Comparison of ENCODE assay signal across 17 mouse cellular contexts in genomic region chr6:119225226-119225625, GRCm38 (mm10). TPM values are rescaled to one million over a fixed set of nuclear protein-coding genes. Genes with fewer than 3 reads are reported as not detected.
A peak's percentile ranks its signal among the peaks of the same experiment; 100 is the strongest.
DNase-seq lines count a peak whose midpoint lies in the region; ATAC-seq and TF ChIP-seq lines count a peak whose summit lies in the region.
"Had no signal": no experiment of that assay in that cellular context is flagged by ENCODE, and none has a peak within 500 bp of the region (broad histone marks: within the 10 kb centered on the region; RNA-seq: fewer than 3 reads in every experiment).

No protein-coding gene starts in this region.

- H3K27me3 ChIP-seq in hindbrain, embryonic 13.5 days, result no peaks in the 10 kb centered on the region
- H3K27me3 ChIP-seq in hindbrain, embryonic 11.5 days (ENCODE audit: control insufficient read depth, insufficient read depth, low read length), result no peaks in the 10 kb centered on the region
- no peaks in the 10 kb centered on the region for H3K27me3 ChIP-seq in forebrain, embryonic 15.5 days
- H3K27me3 ChIP-seq in hindbrain, postnatal 0 days (ENCODE audit: insufficient read depth, low read length), result no peaks in the 10 kb centered on the region

- 0 out of 2 replicates have a peak, but pooled peaks have one; percentile 34 for ATAC-seq in hindbrain, embryonic 13.5 days (ENCODE audit: low FRiP score)
- no peak for ATAC-seq in hindbrain, embryonic 11.5 days (ENCODE audit: low FRiP score)
- peak; percentile 23; the same call in 1 of the 2 replicates for ATAC-seq in forebrain, embryonic 15.5 days (replicated peaks)
- peak; percentile 50 for ATAC-seq in hindbrain, postnatal 0 days
- ATAC-seq: intestine, embryonic 16.5 days had no signal

- H3K9me3 ChIP-seq in hindbrain, embryonic 13.5 days, result no peaks in the 10 kb centered on the region
- no peaks in the 10 kb centered on the region for H3K9me3 ChIP-seq in hindbrain, embryonic 11.5 days (ENCODE audit: control insufficient read depth, low read length)
- H3K9me3 ChIP-seq in forebrain, embryonic 15.5 days, result no peaks in the 10 kb centered on the region
- no peaks in the 10 kb centered on the region for H3K9me3 ChIP-seq in hindbrain, postnatal 0 days (ENCODE audit: low read length)
- H3K9me3 ChIP-seq: heart, embryonic 13.5 days had no signal

- no peak overlapping the region for H3K4me2 ChIP-seq in hindbrain, embryonic 13.5 days
- no peak overlapping the region for H3K4me2 ChIP-seq in hindbrain, embryonic 11.5 days (replicated peaks; ENCODE audit: low read depth, low read length)
- H3K4me2 ChIP-seq in forebrain, embryonic 15.5 days (replicated peaks), result no peak overlapping the region
- no peak overlapping the region for H3K4me2 ChIP-seq in hindbrain, postnatal 0 days (ENCODE audit: low read depth, low read length)
- H3K4me2 ChIP-seq: heart, embryonic 13.5 days had no signal

- TF ChIP-seq CTCF in hindbrain, postnatal 0 days (IDR thresholded peaks at IDR 0.05; ENCODE audit: low read depth), result no peak

- peaks cover 18% of the 10 kb centered on the region for H3K4me1 ChIP-seq in hindbrain, embryonic 13.5 days (replicated peaks)
- 0 out of 2 replicates have a peak, but pooled peaks cover 3% of the 10 kb centered on the region for H3K4me1 ChIP-seq in hindbrain, embryonic 11.5 days (replicated peaks; ENCODE audit: control insufficient read depth, insufficient read depth, low read length)
- peaks cover 22% of the 10 kb centered on the region for H3K4me1 ChIP-seq in forebrain, embryonic 15.5 days
- peaks cover 16% of the 10 kb centered on the region for H3K4me1 ChIP-seq in hindbrain, postnatal 0 days (ENCODE audit: insufficient read depth, low read length)

- WGBS in hindbrain, embryonic 13.5 days, result 86% methylated on average over 12 of the region's 12 CpGs
- WGBS in hindbrain, embryonic 11.5 days, result 86% methylated on average over 12 of the region's 12 CpGs
- WGBS in forebrain, embryonic 15.5 days, result 78% methylated on average over 12 of the region's 12 CpGs
- 52% methylated on average over 12 of the region's 12 CpGs for WGBS in hindbrain, postnatal 0 days

- peak overlapping the region; percentile 61 for H3K27ac ChIP-seq in hindbrain, embryonic 13.5 days
- H3K27ac ChIP-seq in hindbrain, embryonic 11.5 days (ENCODE audit: low read depth, low read length), result no peak overlapping the region
- peak overlapping the region; percentile 20; the same call in 1 of the 2 replicates for H3K27ac ChIP-seq in forebrain, embryonic 15.5 days (replicated peaks)
- peak overlapping the region; percentile 32; the same call in 1 of the 2 replicates for H3K27ac ChIP-seq in hindbrain, postnatal 0 days
- H3K27ac ChIP-seq: heart, embryonic 13.5 days had no signal

- peaks cover 12% of the 10 kb centered on the region for H3K36me3 ChIP-seq in hindbrain, embryonic 13.5 days
- 0 out of 2 replicates have a peak, but pooled peaks cover 2% of the 10 kb centered on the region for H3K36me3 ChIP-seq in hindbrain, embryonic 11.5 days (ENCODE audit: control insufficient read depth, insufficient read depth, low read length)
- H3K36me3 ChIP-seq in forebrain, embryonic 15.5 days, result no peaks in the 10 kb centered on the region
- no peaks in the 10 kb centered on the region for H3K36me3 ChIP-seq in hindbrain, postnatal 0 days (ENCODE audit: insufficient read depth, low read length)

- H3K9ac ChIP-seq in hindbrain, embryonic 13.5 days, result no peak overlapping the region
- H3K9ac ChIP-seq in hindbrain, embryonic 11.5 days (ENCODE audit: low read depth, low read length), result no peak overlapping the region
- no peak overlapping the region for H3K9ac ChIP-seq in forebrain, embryonic 15.5 days (replicated peaks)
- no peak overlapping the region for H3K9ac ChIP-seq in hindbrain, postnatal 0 days (replicated peaks; ENCODE audit: low read length)
- H3K9ac ChIP-seq: heart, embryonic 13.5 days had no signal

- peak; percentile 61 to 73 for DNase-seq in cerebellum, postnatal 14 days
- no peak for DNase-seq in cerebellum, adult 8-10 months
- DNase-seq in hindbrain, embryonic 11.5 days (ENCODE audit: low spot score), result no peak
- no peak for DNase-seq in hindbrain, postnatal 0 days (ENCODE audit: low spot score)
- DNase-seq in spleen, adult 12 weeks (ENCODE audit: low spot score), result no peak
- DNase-seq in adrenal gland, adult 2 months, result no peak
- DNase-seq: adrenal gland, postnatal 10 days; heart, postnatal 36 days; liver; lung, adult 18-20 months; thymus, postnatal 14 days had no signal

- no peak overlapping the region for H3K4me3 ChIP-seq in hindbrain, embryonic 13.5 days
- no peak overlapping the region for H3K4me3 ChIP-seq in hindbrain, embryonic 11.5 days (ENCODE audit: low read depth, low read length)
- no peak overlapping the region for H3K4me3 ChIP-seq in forebrain, embryonic 15.5 days
- H3K4me3 ChIP-seq in hindbrain, postnatal 0 days (ENCODE audit: low read length), result no peak overlapping the region
- H3K4me3 ChIP-seq: erythroblast, embryonic 14.5 days; heart, embryonic 13.5 days had no signal

RNA-seq across cellular contexts. Expression of gene Cacna2d4, which starts 11.1 kb away (rescaled TPM):
- 0.60 and 0.61 TPM in 2 replicates for polyA plus RNA-seq in hindbrain, embryonic 13.5 days (2015; fragmentation: Nextera tagmentation; extraction: Ambion mirVana)
- polyA plus RNA-seq in hindbrain, embryonic 11.5 days (2014; fragmentation: Nextera tagmentation; extraction: Ambion mirVana), result 0.05 TPM in 1 of 2 replicates, not detected in the other
- polyA plus RNA-seq in forebrain, embryonic 15.5 days (2015; fragmentation: Nextera tagmentation; extraction: Ambion mirVana), result 0.11 and 0.37 TPM in 2 replicates
- total RNA-seq in hindbrain, postnatal 0 days (2014; rRNA removed), result 0.29 and 2.6 TPM in 2 replicates
- 1.0 and 1.2 TPM in 2 replicates for polyA plus RNA-seq in hindbrain, postnatal 0 days (2015; fragmentation: Nextera tagmentation; extraction: Ambion mirVana)
- not detected for total RNA-seq in adrenal gland, adult 2 months (2021)
- polyA plus RNA-seq in adrenal gland, adult 2 months (2012; rRNA removed), result 0.06 and 0.39 TPM in 2 replicates
- total RNA-seq: heart, postnatal 36 days had no signal
- polyA plus RNA-seq: erythroblast, embryonic 14.5 days; heart, embryonic 13.5 days; kidney, embryonic 16.5 days had no signal

RNA-seq across cellular contexts. Expression of gene Cacna1c, which starts 29.0 kb away (rescaled TPM):
- polyA plus RNA-seq in hindbrain, embryonic 13.5 days (2015; fragmentation: Nextera tagmentation; extraction: Ambion mirVana), result 5.9 and 6.9 TPM in 2 replicates
- polyA plus RNA-seq in hindbrain, embryonic 11.5 days (2014; fragmentation: Nextera tagmentation; extraction: Ambion mirVana), result 3.6 and 4.0 TPM in 2 replicates
- polyA plus RNA-seq in forebrain, embryonic 15.5 days (2015; fragmentation: Nextera tagmentation; extraction: Ambion mirVana), result 6.4 and 7.2 TPM in 2 replicates
- total RNA-seq in hindbrain, postnatal 0 days (2014; rRNA removed), result 33.0 and 39.4 TPM in 2 replicates
- polyA plus RNA-seq in hindbrain, postnatal 0 days (2015; fragmentation: Nextera tagmentation; extraction: Ambion mirVana), result 3.7 and 5.1 TPM in 2 replicates
- 10 to 100 TPM; 93.5 to 97.5 TPM for total RNA-seq in adrenal gland, adult 2 months (2021)
- 23.3 and 36.7 TPM in 2 replicates for polyA plus RNA-seq in adrenal gland, adult 2 months (2012; rRNA removed)

RNA-seq across cellular contexts. Expression of gene Dcp1b, which starts 50.2 kb away (rescaled TPM):
- 13.8 TPM in 2 replicates for polyA plus RNA-seq in hindbrain, embryonic 13.5 days (2015; fragmentation: Nextera tagmentation; extraction: Ambion mirVana)
- polyA plus RNA-seq in hindbrain, embryonic 11.5 days (2014; fragmentation: Nextera tagmentation; extraction: Ambion mirVana), result 10.8 and 10.9 TPM in 2 replicates
- polyA plus RNA-seq in forebrain, embryonic 15.5 days (2015; fragmentation: Nextera tagmentation; extraction: Ambion mirVana), result 13.1 and 13.3 TPM in 2 replicates
- 14.2 and 15.7 TPM in 2 replicates for total RNA-seq in hindbrain, postnatal 0 days (2014; rRNA removed)
- 9.4 and 10.9 TPM in 2 replicates for polyA plus RNA-seq in hindbrain, postnatal 0 days (2015; fragmentation: Nextera tagmentation; extraction: Ambion mirVana)
- 10 to 100 TPM in 1 of 2 experiments, 1 to 10 TPM in 1; 9.7 to 13.8 TPM for total RNA-seq in adrenal gland, adult 2 months (2021)
- 27.4 and 27.8 TPM in 2 replicates for polyA plus RNA-seq in adrenal gland, adult 2 months (2012; rRNA removed)

Comparison
In these comparisons a context has a peak if more than half of its experiments do, and no peak if none do; other contexts are left out.
1. DNase-seq: peak in cerebellum, postnatal 14 days (2 of 2); none in cerebellum, adult 8-10 months (single experiment), hindbrain, embryonic 11.5 days (single experiment), hindbrain, postnatal 0 days (single experiment), spleen, adult 12 weeks (single experiment) and adrenal gland, adult 2 months (single experiment).